Mouse (Mus musculus): ENCODE results near the gene Ctnnbip1.
A peak's percentile ranks its signal among the peaks of the same experiment; 100 is the strongest.

The Ctnnbip1 gene

DNA sequence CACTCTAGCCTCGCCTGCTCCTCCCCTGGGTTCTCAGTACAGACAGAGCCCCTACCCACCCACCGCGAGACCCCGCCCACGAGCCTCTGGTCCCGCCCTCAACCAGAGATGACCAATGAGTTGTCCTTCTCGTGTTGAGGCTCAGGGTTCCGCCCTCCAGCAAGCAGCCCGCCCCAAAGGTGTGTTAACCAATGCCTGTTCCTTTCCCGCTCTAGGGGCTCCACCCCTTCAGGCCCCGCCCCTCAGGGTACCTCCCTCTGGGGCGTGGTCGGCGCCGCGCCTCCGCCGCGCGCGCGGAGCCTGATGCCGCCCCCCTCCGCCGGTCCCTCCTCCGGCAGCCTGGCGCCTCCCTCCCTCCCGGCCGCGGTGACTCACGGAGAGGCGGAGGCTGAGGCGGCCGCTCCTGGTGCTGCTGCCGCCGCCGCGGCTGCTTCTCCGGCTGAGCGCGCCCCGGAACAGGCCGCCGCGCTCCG, at the start of gene Ctnnbip1:
TSS of gene Ctnnbip1 (plus strand) at position 369 of the 473 bp plus-strand sequence.
- peak; percentile 70 to 90 for DNase-seq (ENCODE audit: low spot score in 2 of 2)

DNA sequence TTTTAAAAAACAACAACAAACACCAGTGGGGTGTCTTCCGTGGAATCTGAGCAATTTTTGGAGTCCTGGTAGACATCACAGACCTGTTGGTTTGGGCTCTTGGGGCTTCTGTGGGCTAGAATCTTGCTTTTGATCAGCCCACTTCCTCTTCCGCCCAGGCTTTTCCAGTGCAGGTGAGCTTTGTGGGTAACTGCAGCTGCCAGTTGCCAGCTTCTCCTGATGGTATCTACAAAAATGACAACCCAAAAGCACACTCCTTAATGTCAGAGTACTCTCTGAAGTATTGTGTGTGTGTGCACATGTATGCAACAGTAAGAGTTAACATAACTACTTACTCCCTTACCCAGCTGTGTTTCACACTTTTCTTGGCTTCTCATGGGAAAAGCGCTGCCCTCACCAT, 48.5 kb upstream of the Ctnnbip1 start:
- DNase-seq (ENCODE audit: low spot score in 2 of 2), result no peak

DNA sequence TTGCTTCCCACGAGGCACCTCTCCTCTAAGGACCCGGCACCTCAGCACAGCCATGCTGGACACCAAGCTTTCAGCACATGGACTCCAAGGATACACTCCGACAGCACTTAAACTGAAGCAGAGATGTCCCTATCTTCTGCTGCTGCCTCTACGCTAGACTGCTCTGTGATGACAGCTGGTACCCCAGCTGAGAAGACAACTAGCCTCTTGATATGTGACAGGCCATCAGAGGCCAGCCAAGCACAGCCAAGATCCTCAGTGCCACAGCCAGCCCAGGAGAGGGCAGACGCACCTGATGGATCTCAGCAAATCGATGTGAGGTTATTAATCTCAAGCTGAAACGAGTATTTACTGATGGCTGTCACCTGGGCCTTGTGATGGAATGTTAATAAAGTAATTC, 42.9 kb upstream of the Ctnnbip1 start:
- no peak for DNase-seq (ENCODE audit: low spot score in 2 of 2)

DNA sequence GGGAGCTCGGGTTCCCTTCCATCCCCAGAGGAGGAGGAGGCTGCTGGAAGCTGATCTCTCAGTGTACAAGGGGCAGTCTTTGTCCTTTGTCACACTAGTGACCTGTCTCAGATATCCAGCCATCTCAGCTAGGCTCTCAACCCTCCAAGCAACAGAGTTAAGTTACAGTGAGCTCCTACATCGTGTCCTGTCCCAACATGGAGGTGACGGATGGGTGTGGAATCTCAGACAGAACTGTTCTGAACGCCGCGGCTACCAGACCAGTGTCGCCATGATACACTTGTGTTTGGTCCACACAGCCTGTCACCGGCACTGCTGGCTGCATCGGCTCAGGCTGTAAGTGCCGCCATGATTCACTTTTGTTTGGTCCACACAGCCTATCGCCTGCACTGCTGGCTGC, 41.0 kb upstream of the Ctnnbip1 start, which contains the start of gene Tmem274:
TSS of gene Tmem274 (plus strand) at position 301 of the 400 bp plus-strand sequence.
- DNase-seq (ENCODE audit: low spot score in 2 of 2), result no peak

DNA sequence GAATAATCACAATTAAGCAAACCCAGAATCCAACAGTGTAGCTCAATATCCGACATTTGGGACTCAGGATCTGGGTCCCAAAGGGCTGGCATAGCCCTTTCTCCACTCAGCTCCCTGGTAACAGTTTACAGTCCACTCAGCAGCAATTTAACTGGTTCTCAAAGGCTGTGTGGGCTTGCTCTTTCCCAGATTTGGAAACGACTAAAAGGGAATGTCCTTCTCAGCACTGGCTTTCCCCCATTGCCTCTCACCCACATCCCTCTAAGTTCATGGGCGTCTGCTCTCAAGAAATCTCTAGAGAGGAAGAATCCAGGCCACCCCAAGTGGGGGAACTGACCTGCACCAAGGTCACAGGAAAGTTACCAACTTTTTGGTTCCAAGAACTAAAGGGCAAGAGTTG, 33.5 kb upstream of the Ctnnbip1 start:
- DNase-seq (ENCODE audit: low spot score in 2 of 2), result no peak

DNA sequence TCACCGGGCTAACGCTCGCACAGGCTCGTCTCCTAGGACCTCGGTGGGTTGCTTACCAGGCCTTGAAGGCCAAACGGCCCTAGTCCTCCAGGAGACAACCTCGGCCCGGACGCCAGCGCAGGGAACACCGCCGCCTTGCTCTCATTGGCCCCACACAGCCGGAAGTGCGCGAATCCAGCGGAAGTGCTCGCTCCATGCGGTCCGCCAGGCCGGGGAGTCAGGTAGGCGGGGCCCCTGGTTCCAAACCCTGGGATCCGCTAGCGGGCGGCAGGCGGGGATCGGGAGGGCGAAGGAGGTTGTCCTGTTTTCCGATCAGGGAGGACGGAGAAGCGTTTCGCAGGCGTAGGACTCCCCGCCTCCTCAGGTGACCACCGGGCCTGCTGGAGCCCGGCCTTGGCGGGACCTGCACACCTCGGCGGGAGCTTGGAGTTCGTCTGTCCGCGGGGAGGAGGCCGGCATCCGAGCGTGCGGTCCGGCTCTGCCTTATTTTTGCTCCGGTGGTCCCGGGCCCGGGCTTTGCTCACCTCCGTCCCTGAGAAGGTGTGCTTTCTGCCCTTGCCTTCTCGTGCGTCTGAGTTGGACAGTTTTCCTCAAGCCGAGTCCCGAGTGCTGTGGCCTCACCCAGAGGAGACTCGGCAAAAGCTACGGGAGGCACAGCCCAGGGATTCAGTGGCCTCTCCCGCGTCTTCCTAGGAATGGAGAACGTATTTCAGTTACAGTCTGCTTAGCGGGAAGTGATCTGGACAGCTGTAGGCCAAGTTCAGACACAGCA, 32.8 kb upstream of the Ctnnbip1 start, which contains the start of the genes Nmnat1 and Lzic:
TSS of gene Nmnat1 (minus strand) at position 150 of the 772 bp plus-strand sequence.
TSS of gene Lzic (plus strand) at position 177 of the 772 bp plus-strand sequence.
- DNase-seq (ENCODE audit: low spot score in 2 of 2), result peak; percentile 76 to 86

DNA sequence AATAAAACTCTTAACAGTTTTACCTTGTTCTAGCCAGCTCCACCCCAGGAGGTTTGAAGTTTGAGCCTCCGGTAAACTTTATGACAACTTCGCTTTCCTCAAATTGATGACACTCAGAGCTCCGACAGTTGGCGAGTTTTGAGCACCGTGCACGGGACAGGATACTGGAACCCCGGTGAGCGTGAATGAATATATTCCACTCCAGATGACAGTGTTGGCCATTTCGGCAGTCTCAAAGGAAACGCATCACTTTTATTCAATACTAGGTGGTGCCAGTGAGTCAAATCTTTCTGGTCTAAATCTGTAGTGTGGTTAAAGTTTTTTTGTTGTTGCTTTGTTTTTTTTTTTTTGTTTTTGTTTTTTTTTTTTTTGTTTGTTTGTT, 32.2 kb upstream of the Ctnnbip1 start:
- DNase-seq (ENCODE audit: low spot score in 2 of 2), result no peak

DNA sequence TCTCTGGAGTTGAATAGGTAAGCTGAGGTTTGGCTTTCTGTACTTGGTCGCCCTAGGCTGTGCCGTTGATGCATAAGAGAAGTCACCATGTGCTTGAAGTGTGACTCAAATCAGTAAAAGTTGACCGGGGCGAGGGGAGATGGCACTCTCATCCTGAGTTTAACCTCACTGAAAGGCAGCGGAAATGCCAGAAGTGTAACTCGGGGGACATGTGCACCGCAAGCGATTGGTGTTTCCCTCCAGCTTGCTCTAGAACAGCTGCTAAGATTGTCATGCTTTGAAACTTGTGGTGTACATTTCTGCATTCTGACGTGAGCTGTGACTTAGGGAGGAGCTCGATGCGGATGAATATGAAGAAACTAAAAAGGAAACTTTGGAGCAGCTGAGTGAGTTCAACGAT, 30.3 kb upstream of the Ctnnbip1 start:
- no peak for DNase-seq (ENCODE audit: low spot score in 2 of 2)

DNA sequence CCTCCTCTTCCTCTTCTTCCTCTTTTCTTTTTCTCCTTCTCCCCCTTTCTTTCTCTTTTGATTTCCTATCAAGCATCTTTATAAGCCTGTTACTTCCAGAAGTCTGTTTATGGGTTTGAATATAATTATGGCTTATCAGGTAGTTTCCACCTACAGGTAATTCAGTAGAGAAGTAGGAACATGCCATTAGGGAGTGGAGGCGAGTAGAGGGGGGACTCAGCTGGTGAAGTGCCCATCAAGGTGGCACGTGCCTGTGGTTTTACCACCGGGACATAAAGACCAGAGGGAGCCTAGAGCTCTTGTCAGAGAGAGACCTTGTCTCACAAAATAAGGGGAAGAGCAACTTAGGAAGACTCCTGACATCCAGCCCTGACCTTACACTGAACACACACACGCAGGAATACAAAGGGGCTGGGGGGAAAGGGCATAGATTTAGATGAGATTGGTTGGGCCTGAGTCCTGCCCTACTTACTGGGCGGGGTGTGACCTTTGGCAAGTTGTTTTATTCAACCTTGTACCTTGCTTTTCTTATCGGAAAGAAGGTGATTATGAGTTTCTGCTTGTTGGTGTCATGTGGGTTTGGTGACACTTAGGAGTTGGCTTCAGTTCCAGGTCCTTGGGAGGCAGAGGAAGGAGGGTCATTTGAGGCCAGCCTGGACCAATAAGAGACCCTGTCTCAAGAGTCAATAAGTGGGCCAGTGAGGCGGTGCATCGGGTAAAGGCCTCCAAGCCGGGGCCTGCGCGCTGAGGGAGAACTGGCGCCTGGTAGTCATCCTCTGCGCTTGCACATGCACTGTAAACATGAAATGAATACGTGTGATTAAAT, 28.4 kb upstream of the Ctnnbip1 start:
- DNase-seq (ENCODE audit: low spot score in 2 of 2), result no peak

DNA sequence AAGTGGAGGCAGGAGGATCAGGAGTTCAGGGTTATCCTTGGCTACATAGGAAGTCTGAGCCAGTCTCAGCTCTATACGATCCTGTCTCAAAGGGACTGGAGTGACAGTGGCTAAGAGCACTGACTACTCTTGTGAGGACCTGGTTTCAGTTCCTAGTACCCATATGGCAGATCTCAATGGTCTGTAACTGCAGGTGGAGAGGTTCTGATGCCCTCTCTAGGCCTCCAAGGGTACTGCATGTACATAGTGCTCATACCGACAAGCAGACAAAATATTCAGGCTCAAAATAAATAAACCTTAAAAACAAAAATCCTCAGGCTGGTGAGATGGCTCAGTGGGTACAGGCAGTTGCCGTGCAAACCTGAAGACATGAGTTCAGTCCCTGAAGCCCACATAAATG, 26.9 kb upstream of the Ctnnbip1 start:
- no peak for DNase-seq (ENCODE audit: low spot score in 2 of 2)

DNA sequence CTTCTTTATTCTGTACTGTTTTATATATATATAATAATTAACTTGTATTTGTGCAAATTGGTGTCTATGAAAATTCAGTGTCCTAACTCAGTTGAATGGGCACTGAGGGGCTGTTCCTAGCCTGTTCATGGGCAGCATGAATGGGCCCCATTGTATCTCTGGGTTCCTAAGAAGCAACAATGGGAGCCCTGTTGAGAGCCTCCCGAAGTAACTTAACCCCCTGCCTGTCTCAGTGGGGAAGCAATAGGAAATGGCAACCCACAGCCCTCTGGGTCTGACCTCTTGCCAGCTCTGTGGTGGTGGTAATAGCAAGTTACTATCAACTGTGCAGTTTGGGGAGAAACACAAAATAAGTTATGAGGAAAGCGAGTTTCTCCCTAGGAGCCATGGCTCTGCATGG, 21.4 kb upstream of the Ctnnbip1 start:
- DNase-seq (ENCODE audit: low spot score in 2 of 2), result no peak

DNA sequence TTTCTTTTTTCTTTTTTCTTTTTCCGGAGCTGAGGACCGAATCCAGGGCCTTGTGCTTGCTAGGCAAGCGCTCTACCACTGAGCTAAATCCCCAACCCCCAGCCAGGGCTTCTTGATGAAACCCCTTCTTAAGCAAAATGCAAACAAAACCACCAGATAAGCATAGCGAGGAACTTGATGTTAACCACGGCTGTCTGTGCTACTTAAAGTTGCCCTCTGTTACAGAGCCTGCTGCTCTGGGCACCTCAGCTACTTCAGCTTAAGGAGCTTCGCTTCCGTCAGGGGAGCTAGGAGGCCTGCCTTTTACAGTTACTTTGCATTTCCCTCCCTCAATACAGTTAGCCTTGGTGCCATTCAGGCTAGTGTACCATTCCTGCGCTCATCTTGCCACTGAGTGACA, 19.1 kb upstream of the Ctnnbip1 start:
- DNase-seq (ENCODE audit: low spot score in 2 of 2), result no peak

DNA sequence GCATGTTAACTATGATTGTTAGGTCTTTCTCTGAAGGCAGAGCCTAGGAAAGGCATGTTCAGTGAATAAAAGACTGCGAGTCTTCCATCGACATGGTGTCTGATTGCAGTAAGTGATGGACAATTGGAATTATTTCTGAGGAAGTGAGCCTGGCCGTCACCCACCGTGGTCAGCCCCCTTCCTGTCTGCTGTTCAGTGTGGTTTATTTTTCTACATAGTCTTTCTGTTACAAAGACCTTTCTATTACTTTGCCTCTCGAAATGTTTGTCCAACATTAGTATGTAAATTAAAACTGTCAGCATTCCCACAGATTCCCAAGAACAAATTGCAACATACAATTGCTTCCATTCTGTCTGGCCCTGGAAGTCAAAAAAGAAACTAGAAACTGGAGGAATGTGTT, 18.2 kb upstream of the Ctnnbip1 start:
- no peak for DNase-seq (ENCODE audit: low spot score in 2 of 2)

DNA sequence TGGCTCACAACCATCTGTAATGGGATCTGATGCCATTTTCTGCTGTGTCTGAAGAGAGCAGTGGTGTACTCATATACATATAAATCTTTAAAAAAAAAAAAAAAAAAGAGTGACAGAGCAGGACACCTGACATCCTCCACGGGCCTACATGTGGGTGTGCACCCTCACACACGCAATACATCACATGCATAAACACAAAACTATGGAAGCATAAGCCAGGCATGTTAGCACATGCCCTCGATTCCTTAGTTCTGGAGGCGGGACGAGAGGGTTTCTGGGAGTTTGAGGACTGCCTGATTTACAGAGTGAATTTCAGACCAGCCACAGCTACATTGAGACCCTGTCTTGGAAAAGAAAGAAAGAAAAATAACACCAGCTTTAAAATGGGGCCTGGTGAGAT, 13.7 kb upstream of the Ctnnbip1 start:
- DNase-seq (ENCODE audit: low spot score in 2 of 2), result no peak

DNA sequence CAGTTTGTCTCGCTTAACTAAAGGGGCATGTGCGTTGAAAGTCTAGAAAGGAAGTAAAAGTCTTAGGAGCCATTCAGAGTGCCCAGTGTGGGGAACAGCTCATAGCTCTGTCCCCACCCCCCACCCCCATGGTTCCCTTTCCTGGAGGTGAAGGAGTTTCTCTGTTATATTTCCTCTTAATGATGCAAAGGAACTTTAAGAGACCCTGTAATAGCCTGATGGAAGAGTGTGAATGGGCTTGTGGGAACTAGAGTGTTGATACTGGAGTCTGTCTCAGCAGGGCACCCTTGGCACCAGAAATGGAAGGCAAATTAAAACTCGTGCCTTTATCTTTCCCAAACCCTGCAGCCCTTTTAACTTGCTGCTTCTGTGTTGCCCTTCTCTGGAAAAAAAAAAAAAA, 13.2 kb upstream of the Ctnnbip1 start:
- DNase-seq (ENCODE audit: low spot score in 2 of 2), result no peak

DNA sequence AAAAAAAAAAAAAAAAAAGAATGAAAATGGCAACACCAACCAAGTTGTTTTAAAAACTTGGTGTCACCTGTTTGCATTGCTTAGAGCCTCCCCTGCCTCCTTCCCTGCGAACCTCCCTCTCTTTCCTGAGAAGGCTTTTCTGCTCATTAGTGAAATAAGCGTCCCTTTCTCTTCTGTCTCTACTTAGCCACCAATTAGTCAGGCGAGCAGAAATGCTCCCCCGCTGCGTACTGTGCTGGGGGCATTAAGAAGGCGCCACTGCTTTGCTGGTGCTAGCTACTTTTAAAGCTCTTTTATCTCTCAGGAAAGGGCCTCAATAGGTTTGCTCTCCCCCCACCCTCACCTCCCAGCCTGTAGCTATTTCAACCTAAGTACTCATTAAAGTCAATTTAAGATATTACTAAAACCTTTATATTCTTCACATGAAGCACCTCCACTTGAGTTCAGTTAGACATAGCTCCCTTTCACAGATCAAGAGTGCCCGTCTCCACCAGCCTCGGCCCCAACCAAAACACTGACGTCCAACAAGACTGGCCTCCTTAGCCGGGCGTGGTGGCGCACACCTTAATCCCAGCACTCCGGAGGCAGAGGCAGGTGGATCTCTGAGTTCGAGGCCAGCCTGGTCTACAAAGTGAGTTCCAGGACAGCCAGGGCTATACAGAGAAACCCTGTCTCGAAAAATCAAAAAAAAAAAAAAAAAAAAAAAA, 12.6 kb upstream of the Ctnnbip1 start:
- DNase-seq (ENCODE audit: low spot score in 2 of 2), result no peak

DNA sequence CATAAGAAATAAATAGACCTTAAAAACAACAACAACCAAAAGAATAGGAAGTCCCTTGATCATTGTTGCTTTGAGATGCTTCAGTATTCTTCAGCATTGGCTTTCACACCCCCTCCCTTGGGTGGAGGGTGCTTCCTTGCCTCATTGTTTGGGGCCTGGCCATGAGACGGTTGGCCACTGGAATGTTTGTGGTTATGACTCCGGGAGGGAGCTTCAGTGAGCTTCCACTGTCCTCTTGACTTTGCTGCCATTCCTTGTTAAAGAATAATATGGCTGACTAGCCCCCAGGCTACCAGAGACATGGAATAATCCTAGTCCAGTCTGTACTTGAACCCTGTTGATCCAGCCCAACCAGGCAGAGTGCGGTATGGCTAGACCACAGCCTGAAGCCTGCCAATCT, 11.1 kb upstream of the Ctnnbip1 start:
- no peak for DNase-seq (ENCODE audit: low spot score in 2 of 2)

DNA sequence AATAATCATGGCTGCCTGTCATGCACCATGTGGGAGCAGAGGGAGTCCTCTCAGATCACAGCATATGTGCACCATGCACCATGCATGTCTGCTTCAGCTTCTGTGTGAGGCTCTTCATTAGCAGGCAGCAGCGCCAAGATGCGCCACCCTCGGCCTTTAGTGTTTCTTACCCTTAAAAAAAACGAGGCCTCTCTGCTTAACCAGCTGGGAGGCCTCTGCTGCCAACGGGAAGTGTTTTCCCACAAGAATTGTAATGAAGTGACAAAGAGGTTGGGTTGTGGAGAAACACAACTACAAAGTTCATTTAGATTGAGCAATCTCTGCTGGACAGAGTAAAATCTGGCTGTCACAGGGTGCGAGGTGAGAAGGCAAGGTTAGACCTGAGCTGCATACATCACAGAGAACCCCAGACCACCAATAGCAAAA, 6.8 kb upstream of the Ctnnbip1 start:
- no peak for DNase-seq (ENCODE audit: low spot score in 2 of 2)

DNA sequence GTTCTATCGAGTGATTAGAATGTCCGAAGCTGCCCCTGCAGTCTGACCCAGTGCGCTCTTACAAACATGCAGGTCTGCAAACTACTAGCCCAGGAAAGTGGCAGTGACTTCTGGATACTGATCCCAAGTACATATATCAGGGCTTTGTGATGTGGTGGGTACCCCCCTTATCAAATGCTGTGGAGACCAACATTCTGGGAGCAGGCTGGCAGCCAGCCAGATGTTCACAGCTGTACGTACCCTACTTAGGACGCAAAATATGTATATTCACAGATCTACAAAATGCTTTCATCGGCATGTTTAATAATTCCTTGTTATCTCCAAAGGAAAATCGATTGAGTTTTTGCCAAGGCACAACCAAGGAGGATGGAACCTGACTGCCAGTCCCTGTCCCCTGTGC, 6.0 kb upstream of the Ctnnbip1 start:
- no peak for DNase-seq (ENCODE audit: low spot score in 2 of 2)

DNA sequence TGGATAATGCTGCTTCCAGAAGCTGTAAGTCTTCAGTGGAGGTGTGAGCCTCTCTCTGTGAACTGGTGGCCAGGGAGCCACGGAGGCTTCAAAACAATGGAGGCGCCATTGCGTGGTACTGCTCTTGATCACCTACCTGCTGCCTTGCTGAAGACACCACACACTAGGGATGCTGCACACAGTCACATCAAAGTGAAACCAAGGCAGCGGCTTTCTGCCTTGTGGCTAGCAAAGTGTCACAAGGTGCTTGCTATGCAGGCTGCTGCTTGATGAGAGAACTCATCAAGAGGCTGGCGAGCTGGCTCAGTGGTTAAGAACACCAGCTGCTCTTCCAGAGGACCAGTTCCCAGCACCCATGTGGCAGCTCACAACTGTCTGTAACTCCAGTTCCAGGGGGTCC, 2.3 kb upstream of the Ctnnbip1 start:
- DNase-seq (ENCODE audit: low spot score in 2 of 2), result no peak

DNA sequence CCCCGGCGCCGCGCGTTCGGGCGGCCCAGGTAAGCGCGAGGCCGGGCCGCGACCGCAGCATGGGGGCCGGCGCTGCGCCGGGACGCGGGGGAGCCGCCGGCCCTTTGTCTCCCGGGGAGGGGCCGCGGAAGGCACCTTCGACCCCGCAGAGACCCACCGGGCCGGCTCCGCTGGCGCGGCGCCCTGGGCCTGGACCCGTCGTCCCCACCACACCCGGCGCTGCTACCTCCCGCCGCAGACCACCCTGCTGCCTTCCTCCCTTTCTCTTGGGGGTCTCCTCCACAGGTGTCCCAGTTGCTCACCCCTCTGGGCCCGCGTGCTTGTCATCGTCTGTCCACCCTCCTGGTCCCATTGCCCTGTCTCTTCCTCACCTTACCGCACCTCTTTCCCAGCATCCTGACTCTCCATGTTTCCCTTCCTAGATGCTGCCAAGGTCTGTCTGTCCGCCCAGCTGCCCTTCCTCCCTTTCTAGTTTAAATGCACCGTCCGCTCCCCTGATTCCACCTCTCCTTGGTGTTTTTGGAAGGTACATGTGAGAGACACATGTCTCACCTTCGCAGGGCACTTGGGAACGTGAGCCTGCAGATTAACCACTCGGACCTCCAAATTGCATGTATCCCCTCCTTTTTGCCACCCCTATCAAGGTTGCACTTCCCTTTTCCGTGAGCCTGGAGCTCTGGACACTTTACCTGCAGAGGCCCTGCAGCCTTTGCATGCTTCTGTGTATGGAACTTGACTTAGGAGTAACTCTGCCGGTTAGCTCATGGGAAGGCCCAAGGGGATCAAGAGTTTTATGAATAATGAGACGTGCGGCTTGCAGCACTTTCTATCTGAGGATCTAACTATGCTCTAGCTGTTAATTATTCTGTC, 550 bp downstream of the Ctnnbip1 start:
- DNase-seq (ENCODE audit: low spot score in 2 of 2), result no peak
